Mouse (Mus musculus): ENCODE data around the gene Plgrkt. TPM values are rescaled to one million over a fixed set of nuclear protein-coding genes. Genes with fewer than 3 reads are reported as not detected.

Plgrkt gene
- polyA plus RNA-seq, 1 experiment from 2014 or later = 50.6 TPM

GRCm38 (mm10) chr19:29368671-29369309 is 1.6 kb upstream of the Plgrkt start:
- ATAC-seq = no peak
- WGBS = 75% methylated on average over 3 of the region's 3 CpGs

GRCm38 (mm10) chr19:29368041-29368440 is 851 bp upstream of the Plgrkt start:
- Histone ChIP-seq H3K27ac (ENCODE audit: low read length) (no peak overlapping the region), H3K36me3 (ENCODE audit: insufficient read depth, low read length) (no peaks in the 10 kb centered on the region), H3K4me2 (replicated peaks; ENCODE audit: low read depth, low read length) (no peak overlapping the region), H3K4me3 (ENCODE audit: low read depth, low read length) (no peak overlapping the region), H3K9me3 (ENCODE audit: low read length) (no peaks in the 10 kb centered on the region), H3K4me1 (ENCODE audit: insufficient read depth, low read depth, low read length) (peaks cover 8% of the 10 kb centered on the region; the same call in 1 of the 2 replicates), H3K27me3 (replicated peaks; ENCODE audit: insufficient read depth, low read length) (no peaks in the 10 kb centered on the region), H3K9ac (replicated peaks; ENCODE audit: low read depth) (no peak overlapping the region)
- TF ChIP-seq EP300 (IDR thresholded peaks at IDR 0.05) (no peak), CTCF (IDR thresholded peaks at IDR 0.05) (no peak)
- ATAC-seq = no peak
- no peak for DNase-seq (ENCODE audit: low spot score)
- WGBS = 79% methylated on average over 2 of the region's 2 CpGs

More at GRCm38 (mm10) chr19:29368671-29369309, 1.6 kb upstream of the Plgrkt start:
- Histone ChIP-seq H3K36me3 (ENCODE audit: insufficient read depth, low read length) (no peaks in the 10 kb centered on the region), H3K4me2 (replicated peaks; ENCODE audit: low read depth, low read length) (no peak overlapping the region), H3K4me3 (ENCODE audit: low read depth, low read length) (no peak overlapping the region), H3K9me3 (ENCODE audit: low read length) (no peaks in the 10 kb centered on the region), H3K9ac (replicated peaks; ENCODE audit: low read depth) (no peak overlapping the region), H3K27ac (ENCODE audit: low read length) (no peak overlapping the region), H3K27me3 (replicated peaks; ENCODE audit: insufficient read depth, low read length) (no peaks in the 10 kb centered on the region), H3K4me1 (ENCODE audit: insufficient read depth, low read depth, low read length) (peaks cover 8% of the 10 kb centered on the region; the same call in 1 of the 2 replicates)
- no peak for DNase-seq (ENCODE audit: low spot score)
- TF ChIP-seq CTCF (IDR thresholded peaks at IDR 0.05) (no peak), EP300 (IDR thresholded peaks at IDR 0.05) (no peak)

- TF ChIP-seq EP300 (IDR thresholded peaks at IDR 0.05) (no peak), CTCF (IDR thresholded peaks at IDR 0.05) (no peak)
- ATAC-seq (no peak), DNase-seq (ENCODE audit: low spot score) (no peak)
- Histone ChIP-seq H3K9me3 (ENCODE audit: low read length) (no peaks in the 10 kb centered on the region), H3K4me2 (replicated peaks; ENCODE audit: low read depth, low read length) (peak overlapping the region; percentile 67), H3K9ac (replicated peaks; ENCODE audit: low read depth) (peak overlapping the region; percentile 27; the same call in 1 of the 2 replicates), H3K4me1 (ENCODE audit: insufficient read depth, low read depth, low read length) (peaks cover 3% of the 10 kb centered on the region; the same call in 1 of the 2 replicates), H3K36me3 (ENCODE audit: insufficient read depth, low read length) (no peaks in the 10 kb centered on the region), H3K27me3 (replicated peaks; ENCODE audit: insufficient read depth, low read length) (no peaks in the 10 kb centered on the region), H3K27ac (ENCODE audit: low read length) (peak overlapping the region; percentile 78; the same call in 1 of the 2 replicates), H3K4me3 (ENCODE audit: low read depth, low read length) (peak overlapping the region; percentile 56)
- WGBS = 44% methylated on average over 20 of the region's 20 CpGs
Measured at GRCm38 (mm10) chr19:29366226-29366968, 793 bp downstream of the Plgrkt start.

- Histone ChIP-seq H3K27me3 (replicated peaks; ENCODE audit: insufficient read depth, low read length) (no peaks in the 10 kb centered on the region), H3K9ac (replicated peaks; ENCODE audit: low read depth) (no peak overlapping the region), H3K4me3 (ENCODE audit: low read depth, low read length) (no peak overlapping the region), H3K36me3 (ENCODE audit: insufficient read depth, low read length) (no peaks in the 10 kb centered on the region), H3K4me1 (ENCODE audit: insufficient read depth, low read depth, low read length) (peaks cover 3% of the 10 kb centered on the region; the same call in 1 of the 2 replicates), H3K27ac (ENCODE audit: low read length) (no peak overlapping the region), H3K4me2 (replicated peaks; ENCODE audit: low read depth, low read length) (no peak overlapping the region), H3K9me3 (ENCODE audit: low read length) (no peaks in the 10 kb centered on the region)
- TF ChIP-seq CTCF (IDR thresholded peaks at IDR 0.05) (no peak), EP300 (IDR thresholded peaks at IDR 0.05) (no peak)
- WGBS = 27% methylated on average over 3 of the region's 3 CpGs
- DNase-seq (ENCODE audit: low spot score) (no peak), ATAC-seq (no peak)
Measured at GRCm38 (mm10) chr19:29365105-29365504, 2.1 kb downstream of the Plgrkt start.

- Histone ChIP-seq H3K4me2 (replicated peaks; ENCODE audit: low read depth, low read length) (no peak overlapping the region), H3K27me3 (replicated peaks; ENCODE audit: insufficient read depth, low read length) (no peaks in the 10 kb centered on the region), H3K4me3 (ENCODE audit: low read depth, low read length) (no peak overlapping the region), H3K9ac (replicated peaks; ENCODE audit: low read depth) (no peak overlapping the region), H3K9me3 (ENCODE audit: low read length) (no peaks in the 10 kb centered on the region), H3K36me3 (ENCODE audit: insufficient read depth, low read length) (no peaks in the 10 kb centered on the region), H3K27ac (ENCODE audit: low read length) (no peak overlapping the region), H3K4me1 (ENCODE audit: insufficient read depth, low read depth, low read length) (peaks cover 3% of the 10 kb centered on the region; the same call in 1 of the 2 replicates)
- DNase-seq (ENCODE audit: low spot score) (no peak), ATAC-seq (no peak)
- TF ChIP-seq EP300 (IDR thresholded peaks at IDR 0.05) = no peak
- no peak for TF ChIP-seq CTCF (IDR thresholded peaks at IDR 0.05)
- 75% methylated on average over 5 of the region's 5 CpGs for WGBS
Measured at GRCm38 (mm10) chr19:29364076-29364475, 3.1 kb downstream of the Plgrkt start.

GRCm38 (mm10) chr19:29363557-29363956 is 3.6 kb downstream of the Plgrkt start:
- H3K9me3 ChIP-seq (ENCODE audit: low read length) = no peaks in the 10 kb centered on the region
- H3K27me3 ChIP-seq (replicated peaks; ENCODE audit: insufficient read depth, low read length) = no peaks in the 10 kb centered on the region
- DNase-seq (ENCODE audit: low spot score) = no peak
- H3K4me1 ChIP-seq (ENCODE audit: insufficient read depth, low read depth, low read length) = peaks cover 3% of the 10 kb centered on the region; the same call in 1 of the 2 replicates
- H3K9ac ChIP-seq (replicated peaks; ENCODE audit: low read depth) = no peak overlapping the region
- ATAC-seq = no peak
- H3K4me2 ChIP-seq (replicated peaks; ENCODE audit: low read depth, low read length) = no peak overlapping the region
- 0 out of 2 replicates have a peak, but pooled peaks cover 4% of the 10 kb centered on the region for H3K36me3 ChIP-seq (ENCODE audit: insufficient read depth, low read length)
- TF ChIP-seq EP300 (IDR thresholded peaks at IDR 0.05) (no peak), CTCF (IDR thresholded peaks at IDR 0.05) (no peak)
- 81% methylated on average over 7 of the region's 7 CpGs for WGBS
- H3K27ac ChIP-seq (ENCODE audit: low read length) = no peak overlapping the region
- no peak overlapping the region for H3K4me3 ChIP-seq (ENCODE audit: low read depth, low read length)

All from lung, postnatal 0 days (tissue).